Comparison of ENCODE assay signal across 19 mouse cellular contexts in the genomic region with DNA sequence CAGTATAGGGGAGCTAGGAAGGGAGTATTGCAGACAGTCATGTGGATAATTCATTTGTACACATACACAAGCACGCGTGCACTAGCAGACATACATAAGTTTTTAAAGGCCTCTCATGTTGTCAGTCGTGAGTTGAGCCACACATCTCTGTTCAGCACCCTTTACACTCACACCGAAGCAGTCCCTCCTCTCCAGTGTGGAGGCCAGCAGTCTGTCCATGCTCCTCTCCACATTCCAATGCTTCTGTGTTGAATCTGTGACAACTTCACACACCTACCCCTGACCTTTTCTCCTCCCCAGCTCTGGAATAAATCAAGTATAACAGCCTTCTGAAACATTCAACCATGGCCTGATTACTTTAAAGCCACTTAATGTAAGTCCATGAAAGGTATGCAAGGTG.
A peak's percentile ranks its signal among the peaks of the same experiment; 100 is the strongest.
DNase-seq lines count a peak whose midpoint lies in the region; ATAC-seq lines count a peak whose summit lies in the region.
"Had no signal": no experiment of that assay in that cellular context is flagged by ENCODE, and none has a peak within 500 bp of the region (broad histone marks: within the 10 kb centered on the region; RNA-seq: fewer than 3 reads in every experiment).

No protein-coding gene starts in this region.

- no peak for ATAC-seq in heart, embryonic 13.5 days (ENCODE audit: extremely low read depth, insufficient number of reproducible peaks, low FRiP score, low TSS enrichment)
- no peak for ATAC-seq in kidney, embryonic 15.5 days (replicated peaks; ENCODE audit: low FRiP score)
- ATAC-seq in lung, embryonic 16.5 days (ENCODE audit: low read depth), result 0 out of 2 replicates have a peak, but pooled peaks have one; percentile 23
- ATAC-seq: activated CD4-positive, CD25-positive, alpha-beta regulatory T cell, adult 4 months; forebrain, embryonic 16.5 days; intestine, embryonic 16.5 days had no signal

- no peaks in the 10 kb centered on the region for H3K9me3 ChIP-seq in heart, embryonic 13.5 days
- no peaks in the 10 kb centered on the region for H3K9me3 ChIP-seq in kidney, embryonic 15.5 days (replicated peaks)
- no peaks in the 10 kb centered on the region for H3K9me3 ChIP-seq in lung, embryonic 16.5 days (ENCODE audit: control insufficient read depth, low read length)
- H3K9me3 ChIP-seq: embryonic facial prominence, embryonic 13.5 days; forebrain, embryonic 12.5 days; hindbrain, embryonic 15.5 days had no signal

- no peak overlapping the region for H3K9ac ChIP-seq in heart, embryonic 13.5 days
- H3K9ac ChIP-seq in kidney, embryonic 15.5 days, result no peak overlapping the region
- no peak overlapping the region for H3K9ac ChIP-seq in lung, embryonic 16.5 days (ENCODE audit: low read length)
- H3K9ac ChIP-seq: embryonic facial prominence, embryonic 13.5 days; forebrain, embryonic 12.5 days; hindbrain, embryonic 15.5 days had no signal

- H3K4me1 ChIP-seq in heart, embryonic 13.5 days, result peaks cover 53% of the 10 kb centered on the region
- H3K4me1 ChIP-seq in kidney, embryonic 15.5 days, result peaks cover 9% of the 10 kb centered on the region
- H3K4me1 ChIP-seq in lung, embryonic 16.5 days (replicated peaks; ENCODE audit: control insufficient read depth, insufficient read depth, low read length), result peaks cover 13% of the 10 kb centered on the region

- H3K27ac ChIP-seq in heart, embryonic 13.5 days (replicated peaks), result peak overlapping the region; percentile 22
- 0 out of 2 replicates have a peak overlapping the region, but pooled peaks have one; percentile 48 for H3K27ac ChIP-seq in kidney, embryonic 15.5 days
- peak overlapping the region; percentile 60 for H3K27ac ChIP-seq in lung, embryonic 16.5 days (ENCODE audit: low read length)
- H3K27ac ChIP-seq: embryonic facial prominence, embryonic 13.5 days; forebrain, embryonic 12.5 days; hindbrain, embryonic 15.5 days had no signal

- no peak overlapping the region for H3K4me2 ChIP-seq in heart, embryonic 13.5 days
- no peak overlapping the region for H3K4me2 ChIP-seq in kidney, embryonic 15.5 days
- H3K4me2 ChIP-seq in lung, embryonic 16.5 days (ENCODE audit: low read depth, low read length), result no peak overlapping the region
- H3K4me2 ChIP-seq: embryonic facial prominence, embryonic 13.5 days; forebrain, embryonic 12.5 days; hindbrain, embryonic 15.5 days had no signal

- H3K36me3 ChIP-seq in heart, embryonic 13.5 days, result no peaks in the 10 kb centered on the region
- no peaks in the 10 kb centered on the region for H3K36me3 ChIP-seq in kidney, embryonic 15.5 days
- H3K36me3 ChIP-seq in lung, embryonic 16.5 days (ENCODE audit: control insufficient read depth, insufficient read depth, low read length), result no peaks in the 10 kb centered on the region
- H3K36me3 ChIP-seq: embryonic facial prominence, embryonic 13.5 days; forebrain, embryonic 12.5 days; hindbrain, embryonic 15.5 days had no signal

- H3K27me3 ChIP-seq in heart, embryonic 13.5 days (replicated peaks), result no peaks in the 10 kb centered on the region
- H3K27me3 ChIP-seq in kidney, embryonic 15.5 days, result no peaks in the 10 kb centered on the region
- H3K27me3 ChIP-seq in lung, embryonic 16.5 days (ENCODE audit: control insufficient read depth, insufficient read depth, low read depth, low read length), result no peaks in the 10 kb centered on the region
- H3K27me3 ChIP-seq: embryonic facial prominence, embryonic 13.5 days; forebrain, embryonic 12.5 days; hindbrain, embryonic 15.5 days had no signal

- H3K4me3 ChIP-seq in heart, embryonic 13.5 days, result no peak overlapping the region
- no peak overlapping the region for H3K4me3 ChIP-seq in kidney, embryonic 15.5 days (replicated peaks)
- H3K4me3 ChIP-seq in lung, embryonic 16.5 days (ENCODE audit: low read length), result no peak overlapping the region
- H3K4me3 ChIP-seq: embryonic facial prominence, embryonic 13.5 days; forebrain, embryonic 12.5 days; hindbrain, embryonic 15.5 days had no signal

- DNase-seq in heart, adult 11 months, result peak; percentile 60
- no peak for DNase-seq in heart, postnatal 25 days (ENCODE audit: low spot score)
- no peak for DNase-seq in heart, adult 9 months (ENCODE audit: low spot score in 2 of 2)
- no peak for DNase-seq in kidney, adult 18-20 months
- no peak for DNase-seq in lung, postnatal 4 days
- DNase-seq: adrenal gland, postnatal 14 days; cerebellum, adult 11-12 months; cerebellum, adult 9-11 months; cerebellum, postnatal 36 days; gastrocnemius, postnatal 14 days had no signal

- intact Hi-C loops in heart, postnatal 25 days (cut with DNase I), result no loop called here

- 47% methylated on average over 4 of the region's 4 CpGs for WGBS in heart, embryonic 13.5 days
- WGBS in kidney, embryonic 15.5 days, result 77% methylated on average over 4 of the region's 4 CpGs
- WGBS in lung, embryonic 16.5 days, result 52% methylated on average over 4 of the region's 4 CpGs
